Mouse (Mus musculus) lung, embryonic 16.5 days (tissue): ENCODE data around the gene Slc17a5. TPM values are rescaled to one million over a fixed set of nuclear protein-coding genes. Genes with fewer than 3 reads are reported as not detected.
"Not testable (repeated sequence)": the region's sequence is repeated elsewhere in the genome, so short reads cannot be mapped to it uniquely, and the experiment has no call there.

Experiments used
- ATAC-seq: fragments of 200-750 bp; cut with Nextera tagmentation; 2 replicates; pipeline ENCODE4 v1.8.0; 2017; ENCODE audit warnings: low read depth, mild to moderate bottlenecking, moderate library complexity
- H3K27ac ChIP-seq: fragments of 300-500 bp; sonication (generic); 2 replicates; pipeline ENCODE4 v1.5.1; 2014; ENCODE audit warnings: mild to moderate bottlenecking, control low read depth, low read length
- H3K27me3 ChIP-seq: fragments of 300-500 bp; sonication (generic); 2 replicates; pipeline ENCODE4 v1.6.1; 2014; ENCODE audit warnings: low read depth, low read length, mixed read lengths; ENCODE audit not compliant: control insufficient read depth, insufficient read depth
- H3K36me3 ChIP-seq: fragments of 300-500 bp; sonication (generic); 2 replicates; pipeline ENCODE4 v1.6.1; 2014; ENCODE audit warnings: low read length; ENCODE audit not compliant: control insufficient read depth, insufficient read depth
- H3K4me1 ChIP-seq: fragments of 300-500 bp; sonication (generic); replicated peaks from 2 replicates; pipeline ENCODE4 v1.6.1; 2014; ENCODE audit warnings: low read length, mixed read lengths; ENCODE audit not compliant: control insufficient read depth, insufficient read depth
- H3K4me2 ChIP-seq: fragments of 300-500 bp; sonication (generic); 2 replicates; pipeline ENCODE4 v1.6.1; 2014; ENCODE audit warnings: low read depth, low read length, control low read depth
- H3K4me3 ChIP-seq: fragments of 300-500 bp; sonication (generic); 2 replicates; pipeline ENCODE4 v1.5.1; 2014; ENCODE audit warnings: mild to moderate bottlenecking, low read length, control low read depth
- H3K9ac ChIP-seq: fragments of 300-500 bp; sonication (generic); 2 replicates; pipeline ENCODE4 v1.6.1; 2014; ENCODE audit warnings: low read length, control low read depth
- H3K9me3 ChIP-seq: fragments of 300-500 bp; sonication (generic); 2 replicates; pipeline ENCODE4 v1.6.1; 2016; ENCODE audit warnings: low read length; ENCODE audit not compliant: control insufficient read depth
- WGBS: fragments of 180-500 bp; shearing (Covaris S2); extraction: QIAGEN DNeasy Blood & Tissue Kit; methylation state at CpG from one replicate; pipeline ENCODE4 v1.1.7; 2014; 5-methylcytosine and 5-hydroxymethylcytosine counted together
- polyA plus RNA-seq: library from polyadenylated mRNA; unstranded; fragments of >200 nt; fragmentation: Nextera tagmentation; extraction: Ambion mirVana; gene quantifications from 2 replicates; pipeline ENCODE4 v1.2.1, GENCODE M21; 2015

Gene Slc17a5
- polyA plus RNA-seq, 1 experiment from 2014 or later, result 16.2 TPM

DNA sequence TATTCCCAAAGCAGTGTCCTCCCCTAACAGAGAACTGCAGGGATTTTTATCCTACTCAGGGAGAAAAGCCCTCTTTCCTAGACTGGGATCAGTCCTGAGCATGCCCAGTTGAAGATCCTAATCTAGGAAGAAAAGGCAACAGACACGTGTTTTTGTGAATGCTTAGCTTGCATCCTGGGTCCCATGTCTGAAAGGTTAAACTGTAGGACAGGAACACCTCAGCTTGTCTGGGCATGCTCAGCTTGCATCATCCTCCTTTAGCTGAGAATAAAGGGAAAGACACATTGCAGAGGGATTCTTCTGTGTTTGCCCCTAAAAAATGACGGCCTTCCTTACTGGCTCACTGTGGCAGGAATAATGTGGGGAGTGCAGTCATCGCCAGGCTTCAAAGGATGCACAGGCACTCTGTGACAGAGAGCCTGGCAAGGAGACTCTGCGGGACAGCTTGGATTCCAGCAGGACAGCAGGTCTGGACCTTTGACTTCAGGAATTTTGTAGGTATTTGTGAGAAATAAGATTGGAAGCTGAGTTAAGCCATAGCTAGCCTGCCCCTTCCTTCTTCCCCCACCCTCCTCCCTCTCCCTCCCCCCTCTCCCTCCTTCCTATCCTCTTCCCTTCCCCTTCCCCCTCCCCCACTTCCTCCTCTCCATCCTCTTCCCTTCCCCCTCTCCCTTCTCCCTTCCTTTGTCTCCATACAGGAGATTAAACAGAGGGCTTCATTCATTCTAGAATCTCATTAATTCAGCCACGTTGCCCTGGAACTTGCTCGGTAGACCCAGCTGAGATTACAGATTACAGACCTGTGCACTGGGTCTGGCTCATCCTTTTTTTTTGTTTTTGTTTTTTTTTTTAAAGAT is 84.4 kb downstream of the Slc17a5 start:
- Histone ChIP-seq H3K27me3 (no peaks in the 10 kb centered on the region), H3K4me2 (no peak overlapping the region), H3K4me3 (no peak overlapping the region), H3K4me1 (0 out of 2 replicates have a peak, but pooled peaks cover 5% of the 10 kb centered on the region), H3K27ac (no peak overlapping the region), H3K9me3 (no peaks in the 10 kb centered on the region), H3K9ac (no peak overlapping the region), H3K36me3 (no peaks in the 10 kb centered on the region)
- WGBS, result 14% methylated on average over 6 of the region's 6 CpGs
- ATAC-seq, result no peak

DNA sequence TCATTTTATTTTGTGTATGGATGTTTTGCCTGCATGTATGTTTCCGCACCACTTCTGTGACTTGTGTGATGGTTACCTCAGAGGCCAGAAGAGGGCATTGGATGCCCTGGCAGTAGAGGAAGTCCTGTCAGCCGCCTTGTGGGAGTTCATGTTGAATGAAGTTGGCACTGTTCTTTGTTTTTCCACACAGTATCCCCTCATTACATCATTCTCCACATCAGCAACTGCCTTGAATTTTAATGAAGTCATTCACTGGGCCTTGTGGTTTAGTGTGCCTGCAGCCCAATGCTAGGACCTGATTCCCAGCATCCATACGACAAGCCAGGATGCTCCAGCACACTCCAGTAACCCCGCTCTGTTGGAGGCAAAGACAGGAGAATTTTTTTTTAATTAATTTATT is 86.6 kb downstream of the Slc17a5 start:
- H3K4me3 ChIP-seq, result no peak overlapping the region
- H3K27ac ChIP-seq, result no peak overlapping the region
- no peaks in the 10 kb centered on the region for H3K36me3 ChIP-seq
- H3K9me3 ChIP-seq, result no peaks in the 10 kb centered on the region
- no peaks in the 10 kb centered on the region for H3K27me3 ChIP-seq
- 86% methylated on average over 4 of the region's 4 CpGs for WGBS
- H3K4me2 ChIP-seq, result no peak overlapping the region
- 0 out of 2 replicates have a peak, but pooled peaks cover 5% of the 10 kb centered on the region for H3K4me1 ChIP-seq
- no peak for ATAC-seq
- H3K9ac ChIP-seq, result no peak overlapping the region

DNA sequence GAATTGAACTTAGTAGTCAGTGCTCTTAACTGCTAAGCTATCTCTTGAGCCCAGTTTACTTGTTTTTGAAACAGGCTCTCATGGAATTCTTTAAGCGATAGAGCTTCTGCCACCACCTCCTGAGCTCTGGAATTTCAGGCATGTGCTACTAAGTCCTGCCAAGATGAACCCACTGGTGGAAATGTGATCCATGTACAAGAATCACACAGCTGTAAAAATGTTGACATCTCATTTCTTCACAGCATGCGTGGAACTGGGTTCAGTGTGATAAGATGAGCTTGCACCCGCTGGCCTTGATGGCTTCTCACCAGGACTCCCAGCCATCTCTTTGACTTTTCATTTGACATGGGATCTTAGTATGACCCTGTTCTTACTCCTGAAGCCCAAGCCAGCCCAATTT is 87.5 kb downstream of the Slc17a5 start:
- H3K9ac ChIP-seq, result no peak overlapping the region
- no peaks in the 10 kb centered on the region for H3K27me3 ChIP-seq
- no peaks in the 10 kb centered on the region for H3K9me3 ChIP-seq
- H3K36me3 ChIP-seq, result no peaks in the 10 kb centered on the region
- H3K27ac ChIP-seq, result no peak overlapping the region
- whole genome bisulfite sequencing, result 36% methylated on average over 3 of the region's 3 CpGs
- no peak overlapping the region for H3K4me3 ChIP-seq
- H3K4me1 ChIP-seq, result 0 out of 2 replicates have a peak, but pooled peaks cover 5% of the 10 kb centered on the region
- H3K4me2 ChIP-seq, result no peak overlapping the region
- no peak for ATAC-seq

DNA sequence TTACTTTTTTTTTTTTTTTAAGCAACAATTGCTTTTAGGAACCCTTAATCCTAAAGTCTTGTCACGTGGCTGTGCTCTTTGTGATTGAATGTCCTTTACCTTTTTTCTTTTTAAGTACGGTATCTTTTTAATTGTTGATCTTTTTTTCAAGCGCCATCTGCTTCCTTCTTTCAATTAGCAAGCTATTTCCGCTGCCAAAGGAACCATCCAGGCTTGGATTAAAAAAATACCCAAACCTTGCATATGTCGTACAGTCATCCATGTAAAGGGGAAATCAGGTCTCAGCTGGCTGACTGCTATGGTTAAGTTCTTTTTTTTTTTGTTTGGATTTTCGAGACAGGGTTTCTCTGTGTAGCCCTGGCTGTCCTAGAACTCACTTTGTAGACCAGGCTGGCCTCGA is 94.7 kb downstream of the Slc17a5 start:
- 78% methylated on average over 7 of the region's 7 CpGs for WGBS
- Histone ChIP-seq H3K9ac (no peak overlapping the region), H3K4me3 (no peak overlapping the region)

GRCm38 (mm10) chr9:78492254-78492653 is 95.6 kb downstream of the Slc17a5 start:
- no peak overlapping the region for H3K27ac ChIP-seq
- H3K4me3 ChIP-seq, result no peak overlapping the region
- no peak for ATAC-seq
- H3K9me3 ChIP-seq, result no peaks in the 10 kb centered on the region
- 88% methylated on average over 3 of the region's 3 CpGs for WGBS
- no peak overlapping the region for H3K9ac ChIP-seq
- no peaks in the 10 kb centered on the region for H3K36me3 ChIP-seq
- no peak overlapping the region for H3K4me2 ChIP-seq
- peaks cover 3% of the 10 kb centered on the region; the same call in 1 of the 2 replicates for H3K4me1 ChIP-seq
- no peaks in the 10 kb centered on the region for H3K27me3 ChIP-seq

More for the DNA sequence above, 94.7 kb downstream of the Slc17a5 start:
- Histone ChIP-seq H3K4me1 (peaks cover 3% of the 10 kb centered on the region; the same call in 1 of the 2 replicates), H3K27ac (no peak overlapping the region), H3K9me3 (no peaks in the 10 kb centered on the region), H3K4me2 (no peak overlapping the region), H3K27me3 (no peaks in the 10 kb centered on the region), H3K36me3 (no peaks in the 10 kb centered on the region)
- no peak for ATAC-seq

- 45% methylated on average over 3 of the region's 3 CpGs for whole genome bisulfite sequencing
- peaks cover 3% of the 10 kb centered on the region; the same call in 1 of the 2 replicates for H3K4me1 ChIP-seq
- no peak; the same call in 1 of the 2 replicates for ATAC-seq
Measured at GRCm38 (mm10) chr9:78491169-78491568, 96.7 kb downstream of the Slc17a5 start.

DNA sequence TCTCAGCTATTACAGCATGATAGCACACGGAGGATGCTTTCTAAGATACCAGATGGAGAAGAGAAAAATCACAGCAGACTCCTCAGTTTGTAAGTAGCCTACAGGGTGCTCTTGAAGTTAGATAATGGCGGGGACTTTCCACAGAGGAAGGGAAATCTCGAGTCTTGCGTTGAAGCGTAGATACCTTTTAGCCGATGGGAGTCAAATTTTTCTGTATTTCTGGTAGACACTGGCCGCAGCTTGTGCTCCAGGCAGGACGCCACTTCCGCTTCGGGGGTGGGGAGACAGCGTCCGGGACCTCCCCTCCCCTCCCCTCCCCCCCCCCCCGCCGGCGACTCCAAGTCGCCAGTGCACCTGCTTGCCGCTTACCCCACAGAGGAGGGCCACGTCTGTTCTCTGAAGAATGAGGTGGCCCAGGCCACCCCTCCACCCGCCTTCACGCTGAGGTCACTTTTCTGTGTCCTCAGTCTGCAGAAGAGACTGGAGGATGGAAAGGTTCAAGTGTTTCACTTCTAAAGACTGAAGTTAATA is 98.9 kb downstream of the Slc17a5 start, which contains the start of gene Eef1a1:
Gene Eef1a1 (minus strand): TSS at position 262 of the 531 bp plus-strand sequence.
- Histone ChIP-seq H3K9ac (peak within 1 kb of the TSS; percentile 75), H3K4me2 (peak within 1 kb of the TSS; percentile 66), H3K36me3 (no peaks in the 10 kb centered on the region), H3K4me3 (peak within 1 kb of the TSS; percentile 56), H3K4me1 (peaks cover 3% of the 10 kb centered on the region; the same call in 1 of the 2 replicates), H3K27me3 (no peaks in the 10 kb centered on the region), H3K27ac (peak within 1 kb of the TSS; percentile 79), H3K9me3 (no peaks in the 10 kb centered on the region)
- WGBS, result under 1% methylated on average over 16 of the region's 20 CpGs
- peak; percentile 83 for ATAC-seq

More at GRCm38 (mm10) chr9:78491169-78491568, 96.7 kb downstream of the Slc17a5 start:
- no peaks in the 10 kb centered on the region for H3K9me3 ChIP-seq
- no peak overlapping the region for H3K4me2 ChIP-seq
- no peaks in the 10 kb centered on the region for H3K36me3 ChIP-seq
- no peak overlapping the region for H3K27ac ChIP-seq
- no peaks in the 10 kb centered on the region for H3K27me3 ChIP-seq
- H3K4me3 ChIP-seq, result no peak overlapping the region
- no peak overlapping the region for H3K9ac ChIP-seq

GRCm38 (mm10) chr9:78488021-78488420 is 99.8 kb downstream of the Slc17a5 start:
- ATAC-seq, H3K9ac ChIP-seq, H3K4me3 ChIP-seq, H3K27me3 ChIP-seq, H3K4me1 ChIP-seq, H3K27ac ChIP-seq, H3K4me2 ChIP-seq, H3K36me3 ChIP-seq, H3K9me3 ChIP-seq: not testable (repeated sequence)
- 91% methylated on average over 5 of the region's 5 CpGs for WGBS
